Mouse (Mus musculus): ENCODE measurements around the gene Nectin1.

- TF ChIP-seq EP300 (IDR thresholded peaks at IDR 0.05; ENCODE audit: low read length): no peak
- TF ChIP-seq CTCF (conservative IDR thresholded peaks at IDR 0.05 in 1 of 2, IDR thresholded peaks at IDR 0.05 in 1 of 2; ENCODE audit: low read depth in 2 of 2, low read length in 2 of 2): no peak
- no peak for TF ChIP-seq POLR2A (IDR thresholded peaks at IDR 0.05; ENCODE audit: low read depth, low read length)
- TF ChIP-seq BHLHE40 (IDR thresholded peaks at IDR 0.05; ENCODE audit: low read depth, low read length): no peak
- no peak for TF ChIP-seq GABPA (IDR thresholded peaks at IDR 0.05; ENCODE audit: insufficient replicate concordance, low read depth, low read length)
- TF ChIP-seq KAT2A (IDR thresholded peaks at IDR 0.05; ENCODE audit: insufficient replicate concordance, low read length): no peak
These were observed 42.0 kb upstream of the Nectin1 start for GRCm38 (mm10) chr9:43701748-43702147.
